Mouse (Mus musculus): ENCODE data around the gene Olfr611. TPM values are rescaled to one million over a fixed set of nuclear protein-coding genes. Genes with fewer than 3 reads are reported as not detected.
"Not testable (repeated sequence)": the region's sequence is repeated elsewhere in the genome, so short reads cannot be mapped to it uniquely, and the experiment has no call there.

The Olfr611 gene
- total RNA-seq (2014; fragmentation: Nextera tagmentation) = not detected in 2 replicates
- 0.17 TPM in 1 of 2 replicates, not detected in the other for total RNA-seq (2017)
- polyA plus RNA-seq (2012) = not detected in 2 replicates

DNA sequence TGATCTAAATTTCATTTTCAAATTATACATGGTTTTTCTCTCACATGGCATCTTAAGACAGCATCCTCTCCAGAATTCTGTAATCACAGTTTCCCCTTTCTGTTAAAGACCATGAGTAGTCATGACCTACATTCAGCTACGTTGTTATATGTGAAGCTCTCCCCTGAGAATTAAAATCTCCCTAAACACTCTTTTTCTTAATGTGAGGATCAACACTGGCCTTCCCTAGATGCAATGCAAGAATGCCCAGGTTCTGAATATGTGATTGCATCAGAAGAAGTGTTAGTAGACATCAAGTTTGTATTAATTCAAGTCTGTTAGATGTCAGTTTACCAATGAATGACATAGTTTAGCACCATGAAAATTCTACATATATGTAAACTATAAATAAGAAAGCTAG, at the start of gene Olfr611:
Olfr611 (minus strand) TSS at position 101 of the 400 bp plus-strand sequence.
- H3K27me3 ChIP-seq (ENCODE audit: insufficient read depth, low read length); H3K9me3 ChIP-seq (replicated peaks); H3K4me1 ChIP-seq (ENCODE audit: insufficient read depth, low read depth, low read length); H3K4me3 ChIP-seq (ENCODE audit: low read depth, low read length); H3K36me3 ChIP-seq (replicated peaks); DNase-seq (ENCODE audit: low spot score); ATAC-seq (ENCODE audit: extremely low read depth, insufficient number of reproducible peaks, low FRiP score, poor library complexity, severe bottlenecking): not testable (repeated sequence)

DNA sequence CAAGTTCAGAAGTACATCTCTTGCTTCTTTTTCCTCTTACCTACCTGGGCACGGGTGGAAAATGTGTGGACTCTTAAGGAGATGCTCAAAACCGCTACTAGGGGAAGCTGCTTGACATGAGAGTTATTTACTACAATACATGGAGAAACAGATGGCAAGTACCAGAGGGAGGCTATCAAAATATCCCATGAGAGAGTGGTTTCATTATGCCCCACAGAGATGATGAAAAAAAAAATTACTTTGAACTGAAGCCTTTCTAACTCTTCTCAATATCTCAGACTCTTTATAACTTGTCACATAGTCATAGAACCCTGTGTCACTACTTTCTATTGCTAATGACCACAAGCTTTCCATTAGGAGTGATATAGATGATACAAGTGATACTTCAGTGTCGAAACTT, 48.4 kb upstream of the Olfr611 start, which contains the start of gene Olfr616:
Olfr616 (minus strand) TSS at position 101 of the 400 bp plus-strand sequence.
- DNase-seq (ENCODE audit: low spot score) = no peak
- H3K9me3 ChIP-seq (replicated peaks) = no peaks in the 10 kb centered on the region
- H3K4me3 ChIP-seq (ENCODE audit: low read depth, low read length) = no peak within 1 kb of the TSS
- TF ChIP-seq TAL1 (conservative IDR thresholded peaks at IDR 0.05; ENCODE audit: low read depth, low read length) (no peak), GATA2 (IDR thresholded peaks at IDR 0.05; ENCODE audit: borderline replicate concordance, low read depth, low read length) (no peak), GATA1 (IDR thresholded peaks at IDR 0.05; ENCODE audit: borderline replicate concordance, low read length) (no peak), POLR2AphosphoS5 (IDR thresholded peaks at IDR 0.05; ENCODE audit: insufficient replicate concordance, low read depth, low read length) (no peak), CTCF (IDR thresholded peaks at IDR 0.05; ENCODE audit: low read depth, low read length) (no peak)
- ATAC-seq (ENCODE audit: extremely low read depth, insufficient number of reproducible peaks, low FRiP score, poor library complexity, severe bottlenecking) = no peak
- H3K27me3 ChIP-seq (ENCODE audit: insufficient read depth, low read length) = no peaks in the 10 kb centered on the region
- no peaks in the 10 kb centered on the region for H3K36me3 ChIP-seq (replicated peaks)
- no peaks in the 10 kb centered on the region for H3K4me1 ChIP-seq (ENCODE audit: insufficient read depth, low read depth, low read length)

DNA sequence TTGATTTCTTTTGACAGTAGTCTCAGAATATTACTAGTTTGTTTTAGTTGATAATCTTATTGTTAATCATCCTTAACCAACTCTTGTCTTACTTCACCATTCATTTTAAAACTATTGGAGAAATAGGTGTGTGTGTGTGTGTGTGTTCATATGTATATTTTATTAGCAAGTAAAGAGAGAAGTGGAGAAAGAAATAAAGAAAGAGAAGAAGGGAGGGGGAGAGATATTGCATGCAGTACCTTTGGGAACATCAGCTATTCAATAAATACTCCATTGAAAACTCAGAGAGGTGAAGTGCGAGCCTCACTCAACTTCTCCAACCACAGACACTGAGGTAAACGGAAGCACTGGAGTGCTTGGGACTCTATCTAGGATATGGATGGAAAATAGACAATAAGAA, 35.1 kb upstream of the Olfr611 start, which contains the start of gene Olfr615:
Olfr615 (plus strand) TSS at position 301 of the 400 bp plus-strand sequence.
- no peaks in the 10 kb centered on the region for H3K4me1 ChIP-seq (ENCODE audit: insufficient read depth, low read depth, low read length)
- ATAC-seq (ENCODE audit: extremely low read depth, insufficient number of reproducible peaks, low FRiP score, poor library complexity, severe bottlenecking) (no peak), DNase-seq (ENCODE audit: low spot score) (no peak)
- H3K36me3 ChIP-seq (replicated peaks) = no peaks in the 10 kb centered on the region
- H3K27me3 ChIP-seq (ENCODE audit: insufficient read depth, low read length) = no peaks in the 10 kb centered on the region
- no peak for TF ChIP-seq GATA1 (IDR thresholded peaks at IDR 0.05; ENCODE audit: borderline replicate concordance, low read length)
- no peak for TF ChIP-seq GATA2 (IDR thresholded peaks at IDR 0.05; ENCODE audit: borderline replicate concordance, low read depth, low read length)
- TF ChIP-seq POLR2AphosphoS5 (IDR thresholded peaks at IDR 0.05; ENCODE audit: insufficient replicate concordance, low read depth, low read length) = no peak
- no peak for TF ChIP-seq TAL1 (conservative IDR thresholded peaks at IDR 0.05; ENCODE audit: low read depth, low read length)
- TF ChIP-seq CTCF (IDR thresholded peaks at IDR 0.05; ENCODE audit: low read depth, low read length) = no peak
- no peak within 1 kb of the TSS for H3K4me3 ChIP-seq (ENCODE audit: low read depth, low read length)
- H3K9me3 ChIP-seq (replicated peaks) = no peaks in the 10 kb centered on the region

DNA sequence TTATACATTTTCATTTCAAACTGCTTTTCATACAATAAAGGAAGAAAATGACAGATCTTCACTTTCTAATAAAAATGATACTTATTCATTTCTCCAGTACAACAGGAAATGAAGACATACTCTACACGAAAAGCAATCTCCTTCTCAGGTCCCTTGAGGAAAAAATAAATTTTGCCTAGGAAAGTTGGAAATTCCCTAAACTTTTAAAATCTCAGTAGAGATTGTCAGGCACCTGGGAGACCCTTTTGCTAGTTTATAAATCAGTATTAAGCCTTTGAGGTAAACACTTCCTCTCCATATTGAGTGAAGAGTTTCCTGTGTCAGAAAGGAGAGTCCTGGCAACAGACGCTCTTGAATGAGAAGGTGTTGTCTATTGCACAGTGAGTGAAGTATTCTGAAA, 27.1 kb upstream of the Olfr611 start, which contains the start of gene Olfr613:
Olfr613 (plus strand) TSS at position 301 of the 400 bp plus-strand sequence.
- Histone ChIP-seq H3K9me3 (replicated peaks) (no peaks in the 10 kb centered on the region), H3K4me1 (ENCODE audit: insufficient read depth, low read depth, low read length) (no peaks in the 10 kb centered on the region), H3K36me3 (replicated peaks) (no peaks in the 10 kb centered on the region), H3K4me3 (ENCODE audit: low read depth, low read length) (no peak within 1 kb of the TSS), H3K27me3 (ENCODE audit: insufficient read depth, low read length) (no peaks in the 10 kb centered on the region)
- no peak for ATAC-seq (ENCODE audit: extremely low read depth, insufficient number of reproducible peaks, low FRiP score, poor library complexity, severe bottlenecking)
- TF ChIP-seq GATA2 (IDR thresholded peaks at IDR 0.05; ENCODE audit: borderline replicate concordance, low read depth, low read length) (no peak), TAL1 (conservative IDR thresholded peaks at IDR 0.05; ENCODE audit: low read depth, low read length) (no peak), POLR2AphosphoS5 (IDR thresholded peaks at IDR 0.05; ENCODE audit: insufficient replicate concordance, low read depth, low read length) (no peak), GATA1 (IDR thresholded peaks at IDR 0.05; ENCODE audit: borderline replicate concordance, low read length) (no peak), CTCF (IDR thresholded peaks at IDR 0.05; ENCODE audit: low read depth, low read length) (no peak)
- no peak for DNase-seq (ENCODE audit: low spot score)

DNA sequence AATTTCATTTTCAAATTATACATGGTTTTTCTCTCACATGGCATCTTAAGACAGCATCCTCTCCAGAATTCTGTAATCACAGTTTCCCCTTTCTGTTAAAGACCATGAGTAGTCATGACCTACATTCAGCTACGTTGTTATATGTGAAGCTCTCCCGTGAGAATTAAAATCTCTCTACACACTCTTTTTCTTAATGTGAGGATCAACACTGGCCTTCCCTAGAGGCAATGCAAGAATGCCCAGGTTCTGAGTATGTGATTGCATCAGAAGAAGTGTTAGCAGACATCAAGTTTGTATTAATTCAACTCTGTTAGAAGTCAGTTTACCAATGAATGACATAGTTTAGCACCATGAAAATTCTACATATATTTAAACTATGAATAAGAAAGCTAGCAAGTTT, 22.0 kb upstream of the Olfr611 start, which contains the start of gene Olfr612:
Olfr612 (minus strand) TSS at position 101 of the 400 bp plus-strand sequence.
- not testable (repeated sequence) for ATAC-seq (ENCODE audit: extremely low read depth, insufficient number of reproducible peaks, low FRiP score, poor library complexity, severe bottlenecking); DNase-seq (ENCODE audit: low spot score); H3K4me3 ChIP-seq (ENCODE audit: low read depth, low read length); H3K36me3 ChIP-seq (replicated peaks); H3K27me3 ChIP-seq (ENCODE audit: insufficient read depth, low read length); H3K9me3 ChIP-seq (replicated peaks); H3K4me1 ChIP-seq (ENCODE audit: insufficient read depth, low read depth, low read length)

DNA sequence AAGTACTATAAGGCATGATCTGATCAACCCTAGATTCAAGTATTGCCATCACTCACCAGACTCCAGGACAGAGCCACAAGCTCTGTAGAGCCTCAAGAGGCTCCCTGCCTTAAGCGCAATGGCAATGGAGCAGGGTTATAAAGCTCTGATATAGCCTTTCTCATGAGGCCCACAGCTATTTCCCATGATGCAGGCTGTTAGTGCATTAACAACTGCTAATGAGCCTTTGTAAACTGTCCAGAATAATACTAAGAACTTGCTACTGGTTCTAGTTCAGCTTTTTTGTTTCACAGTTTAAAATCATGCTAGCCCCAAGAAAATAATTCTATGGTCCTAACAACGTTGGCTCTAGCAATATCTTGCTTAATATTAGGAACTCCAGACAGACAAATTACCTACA, 8.6 kb downstream of the Olfr611 start, which contains the start of gene Olfr610:
Olfr610 (minus strand) TSS at position 101 of the 400 bp plus-strand sequence.
- no peaks in the 10 kb centered on the region for H3K27me3 ChIP-seq (ENCODE audit: insufficient read depth, low read length)
- H3K4me1 ChIP-seq (ENCODE audit: insufficient read depth, low read depth, low read length) = no peaks in the 10 kb centered on the region
- TF ChIP-seq GATA1 (IDR thresholded peaks at IDR 0.05; ENCODE audit: borderline replicate concordance, low read length) (no peak), CTCF (IDR thresholded peaks at IDR 0.05; ENCODE audit: low read depth, low read length) (no peak), GATA2 (IDR thresholded peaks at IDR 0.05; ENCODE audit: borderline replicate concordance, low read depth, low read length) (no peak), POLR2AphosphoS5 (IDR thresholded peaks at IDR 0.05; ENCODE audit: insufficient replicate concordance, low read depth, low read length) (no peak), TAL1 (conservative IDR thresholded peaks at IDR 0.05; ENCODE audit: low read depth, low read length) (no peak)
- no peak for DNase-seq (ENCODE audit: low spot score)
- no peaks in the 10 kb centered on the region for H3K9me3 ChIP-seq (replicated peaks)
- H3K36me3 ChIP-seq (replicated peaks) = no peaks in the 10 kb centered on the region
- no peak for ATAC-seq (ENCODE audit: extremely low read depth, insufficient number of reproducible peaks, low FRiP score, poor library complexity, severe bottlenecking)
- no peak within 1 kb of the TSS for H3K4me3 ChIP-seq (ENCODE audit: low read depth, low read length)

DNA sequence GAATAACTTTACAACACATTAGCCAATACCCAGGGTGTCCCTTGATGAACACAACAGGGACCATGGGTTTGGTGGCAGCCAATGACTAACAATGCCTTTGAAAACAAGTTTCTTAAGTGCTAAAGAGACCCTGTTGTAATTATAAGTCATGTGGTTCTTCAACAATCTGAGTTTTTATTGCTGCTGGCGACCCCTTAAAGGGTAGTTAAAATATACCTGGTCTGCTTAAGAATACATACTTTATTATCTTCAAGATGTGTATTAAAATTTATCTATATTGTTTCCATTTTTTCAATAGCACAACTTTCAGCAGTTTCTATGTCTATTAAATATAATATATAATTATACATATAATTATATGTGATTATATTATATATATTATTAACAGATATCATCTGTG, 22.7 kb downstream of the Olfr611 start, which contains the start of gene Olfr609:
Olfr609 (minus strand) TSS at position 101 of the 400 bp plus-strand sequence.
- no peak for ATAC-seq (ENCODE audit: extremely low read depth, insufficient number of reproducible peaks, low FRiP score, poor library complexity, severe bottlenecking)
- DNase-seq (ENCODE audit: low spot score) = no peak
- TF ChIP-seq CTCF (IDR thresholded peaks at IDR 0.05; ENCODE audit: low read depth, low read length) (no peak), GATA1 (IDR thresholded peaks at IDR 0.05; ENCODE audit: borderline replicate concordance, low read length) (no peak), TAL1 (conservative IDR thresholded peaks at IDR 0.05; ENCODE audit: low read depth, low read length) (no peak), POLR2AphosphoS5 (IDR thresholded peaks at IDR 0.05; ENCODE audit: insufficient replicate concordance, low read depth, low read length) (no peak), GATA2 (IDR thresholded peaks at IDR 0.05; ENCODE audit: borderline replicate concordance, low read depth, low read length) (no peak)
- Histone ChIP-seq H3K27me3 (ENCODE audit: insufficient read depth, low read length) (no peaks in the 10 kb centered on the region), H3K36me3 (replicated peaks) (no peaks in the 10 kb centered on the region), H3K4me1 (ENCODE audit: insufficient read depth, low read depth, low read length) (no peaks in the 10 kb centered on the region), H3K9me3 (replicated peaks) (no peaks in the 10 kb centered on the region), H3K4me3 (ENCODE audit: low read depth, low read length) (no peak within 1 kb of the TSS)

DNA sequence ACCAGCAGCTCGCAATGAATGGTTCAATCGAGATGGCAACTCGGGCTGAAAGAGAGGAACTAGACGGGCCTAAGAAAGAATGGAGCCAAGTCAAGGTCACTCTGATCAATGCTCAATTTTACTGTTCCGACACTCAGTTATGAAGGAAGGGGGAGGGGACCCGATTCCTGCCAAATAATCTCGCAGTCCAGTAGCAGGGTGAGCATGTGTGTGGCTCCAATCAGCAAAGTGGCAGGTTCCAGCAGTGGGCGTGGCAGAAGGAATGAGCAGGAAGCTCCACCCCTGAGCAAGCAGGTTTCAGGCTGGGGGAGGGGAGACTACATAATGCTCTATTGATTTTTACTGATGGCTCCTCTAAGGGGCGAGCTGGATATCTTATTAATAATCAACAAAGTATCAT, 43.5 kb downstream of the Olfr611 start:
- H3K36me3 ChIP-seq (replicated peaks); H3K4me3 ChIP-seq (ENCODE audit: low read depth, low read length); DNase-seq (ENCODE audit: low spot score); H3K27me3 ChIP-seq (ENCODE audit: insufficient read depth, low read length); ATAC-seq (ENCODE audit: extremely low read depth, insufficient number of reproducible peaks, low FRiP score, poor library complexity, severe bottlenecking); H3K4me1 ChIP-seq (ENCODE audit: insufficient read depth, low read depth, low read length); H3K9me3 ChIP-seq (replicated peaks): not testable (repeated sequence)

Data from G1E (cell line).